Mouse (Mus musculus) left cerebral cortex, adult 18-20 months (tissue): ENCODE data around the gene Ccdc63. TPM values are rescaled to one million over a fixed set of nuclear protein-coding genes. Genes with fewer than 3 reads are reported as not detected.
"Not testable (repeated sequence)": the region's sequence is repeated elsewhere in the genome, so short reads cannot be mapped to it uniquely, and the experiment has no call there.

ENCODE experiments used
- DNase-seq, 2 experiments: peaks; one replicate each; pipeline ENCODE4 v3.0.0; 2021 to 2022; ENCODE audit warnings: low spot score in 2 of 2, mixed read lengths in 1 of 2
- total RNA-seq, 2 experiments: library from RNA; stranded (reverse); gene quantifications; 2 replicates each; pipeline ENCODE4 v1.2.3; 2021

Gene Ccdc63
- total RNA-seq, 2 experiments from 2014 or later, result 0.82 to 0.84 TPM

- no peak for DNase-seq
These were observed 8.6 kb upstream of the Ccdc63 start for GRCm38 (mm10) chr5:122149259-122149658.

- no peak for DNase-seq
These were observed 7.5 kb upstream of the Ccdc63 start for GRCm38 (mm10) chr5:122148107-122148506.

GRCm38 (mm10) chr5:122146609-122147008, 6.0 kb upstream of the Ccdc63 start:
- no peak for DNase-seq

GRCm38 (mm10) chr5:122146056-122146580, 5.5 kb upstream of the Ccdc63 start:
- DNase-seq, result peak; percentile 17 to 29

GRCm38 (mm10) chr5:122145381-122146055, 4.9 kb upstream of the Ccdc63 start:
- DNase-seq, result no peak

GRCm38 (mm10) chr5:122144825-122145224, 4.2 kb upstream of the Ccdc63 start:
- no peak for DNase-seq

- peak; percentile 43 to 47 for DNase-seq
These were observed 2.9 kb upstream of the Ccdc63 start for GRCm38 (mm10) chr5:122143543-122143942.

- peak in 1 of 2 experiments; percentile 42 for DNase-seq
These were observed 1.8 kb upstream of the Ccdc63 start for GRCm38 (mm10) chr5:122142230-122142992.

- not testable (repeated sequence) for DNase-seq
These were observed 852 bp downstream of the Ccdc63 start for GRCm38 (mm10) chr5:122139771-122140170.

GRCm38 (mm10) chr5:122138856-122139255, 1.8 kb downstream of the Ccdc63 start:
- DNase-seq, result no peak

GRCm38 (mm10) chr5:122136508-122137408, 3.9 kb downstream of the Ccdc63 start:
- DNase-seq, result no peak

GRCm38 (mm10) chr5:122135290-122135882, 5.2 kb downstream of the Ccdc63 start:
- no peak for DNase-seq

GRCm38 (mm10) chr5:122134395-122135289, 6.0 kb downstream of the Ccdc63 start:
- no peak for DNase-seq

- no peak for DNase-seq
These were observed 7.6 kb downstream of the Ccdc63 start for GRCm38 (mm10) chr5:122133050-122133389.

GRCm38 (mm10) chr5:122132167-122133049, 8.2 kb downstream of the Ccdc63 start:
- no peak for DNase-seq

GRCm38 (mm10) chr5:122131076-122132051, 9.3 kb downstream of the Ccdc63 start:
- peak; percentile 88 to 90 for DNase-seq

- DNase-seq, result no peak
These were observed 10.2 kb downstream of the Ccdc63 start for GRCm38 (mm10) chr5:122130341-122130998.
